Mouse (Mus musculus): ENCODE data around the gene Slc39a11. TPM values are rescaled to one million over a fixed set of nuclear protein-coding genes. Genes with fewer than 3 reads are reported as not detected.
A peak's percentile ranks its signal among the peaks of the same experiment; 100 is the strongest.

The Slc39a11 gene
- total and polyA plus RNA-seq, 2 experiments from 2014 or later = 40.4 to 62.5 TPM

DNA sequence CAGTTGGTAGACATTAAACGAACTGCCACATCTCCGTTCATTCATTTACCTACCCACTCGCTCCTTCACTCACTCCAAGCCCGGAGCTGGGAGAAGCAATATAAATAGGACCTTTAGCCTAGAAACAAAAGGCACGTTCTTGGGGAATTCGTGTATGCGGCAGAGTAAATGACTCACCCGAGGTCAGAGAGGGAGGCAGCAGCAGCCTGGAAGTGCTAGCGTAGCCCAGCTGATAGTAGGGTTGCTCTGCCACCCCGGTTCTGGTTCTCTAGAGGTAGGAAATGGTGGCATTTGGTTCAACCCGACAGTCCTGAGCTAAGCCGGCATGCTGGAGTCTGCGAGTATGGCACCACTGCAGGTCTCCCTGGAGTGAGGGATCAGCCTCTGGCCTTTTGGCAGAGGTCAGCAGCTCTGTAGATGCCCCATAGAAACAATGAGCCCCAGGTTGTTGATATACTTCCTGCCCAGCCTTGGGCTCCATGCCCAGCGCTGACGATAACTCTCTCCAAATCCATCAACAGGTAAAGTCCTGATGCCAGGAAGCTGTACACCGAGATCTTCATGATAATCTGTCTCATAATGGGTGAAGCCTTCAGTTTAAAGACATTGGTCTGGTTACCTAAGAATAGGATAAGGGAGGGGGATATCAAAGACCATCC, 440.5 kb downstream of the Slc39a11 start:
- 91% methylated on average over 16 of the region's 16 CpGs for WGBS

DNA sequence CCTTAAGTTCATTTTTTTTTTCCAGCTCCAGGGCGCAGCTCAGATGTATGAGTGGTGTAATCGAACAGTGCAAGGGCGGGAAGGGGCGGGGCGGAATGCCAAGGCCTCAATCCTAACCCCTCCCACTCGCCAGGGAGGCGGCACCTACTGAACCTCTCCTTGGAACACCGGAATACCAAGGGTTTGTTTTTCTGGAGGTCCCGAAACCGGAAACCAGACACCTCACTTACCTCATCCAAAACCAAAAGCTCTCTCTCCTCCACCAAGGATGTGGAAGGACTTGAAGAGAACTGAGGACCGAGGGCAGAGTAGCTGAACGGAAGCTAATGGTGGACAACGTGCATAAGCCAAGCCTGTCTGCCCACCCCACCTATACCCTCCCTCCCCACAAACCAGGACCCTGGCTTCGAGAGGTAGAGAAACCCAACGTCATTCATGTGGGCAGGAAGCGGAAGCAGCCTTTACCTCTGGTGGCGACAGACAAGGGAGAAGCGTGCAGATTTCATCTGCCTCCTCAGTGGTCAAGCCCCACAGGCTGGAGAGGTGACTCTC, 441.3 kb downstream of the Slc39a11 start:
- no peak for TF ChIP-seq CTCF (IDR thresholded peaks at IDR 0.05)
- ATAC-seq (ENCODE audit: low FRiP score) (no peak), DNase-seq (ENCODE audit: low spot score) (no peak)
- H3K4me1 ChIP-seq (ENCODE audit: insufficient read depth, low read length) = no peaks in the 10 kb centered on the region
- H3K9ac ChIP-seq (replicated peaks; ENCODE audit: low read length, poor library complexity, severe bottlenecking) = no peak overlapping the region
- H3K27ac ChIP-seq (ENCODE audit: low read depth, low read length) = no peak overlapping the region
- no peaks in the 10 kb centered on the region for H3K36me3 ChIP-seq (ENCODE audit: insufficient read depth, low read length)
- no peaks in the 10 kb centered on the region for H3K9me3 ChIP-seq (ENCODE audit: low read length)
- H3K4me2 ChIP-seq (ENCODE audit: low read depth, low read length, poor library complexity, severe bottlenecking) = no peak overlapping the region
- H3K27me3 ChIP-seq (ENCODE audit: insufficient read depth, low read length) = peaks cover 8% of the 10 kb centered on the region; the same call in 1 of the 2 replicates
- H3K4me3 ChIP-seq (ENCODE audit: low read depth, low read length) = no peak overlapping the region
- WGBS = 77% methylated on average over 18 of the region's 18 CpGs

More for the DNA sequence above, 440.5 kb downstream of the Slc39a11 start:
- no peak overlapping the region for H3K9ac ChIP-seq (replicated peaks; ENCODE audit: low read length, poor library complexity, severe bottlenecking)
- H3K27ac ChIP-seq (ENCODE audit: low read depth, low read length) = no peak overlapping the region
- H3K4me2 ChIP-seq (ENCODE audit: low read depth, low read length, poor library complexity, severe bottlenecking) = no peak overlapping the region
- no peaks in the 10 kb centered on the region for H3K36me3 ChIP-seq (ENCODE audit: insufficient read depth, low read length)
- no peak overlapping the region for H3K4me3 ChIP-seq (ENCODE audit: low read depth, low read length)
- H3K4me1 ChIP-seq (ENCODE audit: insufficient read depth, low read length) = no peaks in the 10 kb centered on the region
- ATAC-seq (ENCODE audit: low FRiP score) (no peak), DNase-seq (ENCODE audit: low spot score) (no peak)
- H3K9me3 ChIP-seq (ENCODE audit: low read length) = no peaks in the 10 kb centered on the region
- H3K27me3 ChIP-seq (ENCODE audit: insufficient read depth, low read length) = peaks cover 8% of the 10 kb centered on the region; the same call in 1 of the 2 replicates
- no peak for TF ChIP-seq CTCF (IDR thresholded peaks at IDR 0.05)

DNA sequence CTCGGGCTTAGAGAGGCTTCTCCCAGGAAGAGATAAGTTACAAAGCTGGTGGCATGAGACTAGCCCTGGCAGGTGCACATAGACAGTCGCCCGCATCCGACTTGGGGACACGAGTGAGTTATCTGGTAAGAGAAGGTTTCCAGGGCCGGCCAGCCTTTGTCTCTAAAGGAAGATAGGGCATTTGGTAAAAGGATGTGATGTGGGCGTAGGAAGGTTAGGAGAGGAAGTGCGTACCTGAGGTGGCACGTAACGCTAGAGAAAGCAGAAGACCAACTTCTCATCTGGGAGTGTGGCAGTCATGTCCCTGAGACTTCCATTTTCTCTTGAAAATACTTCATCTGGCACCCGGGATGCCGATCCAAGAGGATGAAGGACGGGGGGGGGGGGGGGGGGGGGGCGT, 441.9 kb downstream of the Slc39a11 start:
- Histone ChIP-seq H3K27me3 (ENCODE audit: insufficient read depth, low read length) (peaks cover 8% of the 10 kb centered on the region; the same call in 1 of the 2 replicates), H3K9me3 (ENCODE audit: low read length) (no peaks in the 10 kb centered on the region), H3K4me3 (ENCODE audit: low read depth, low read length) (no peak overlapping the region), H3K36me3 (ENCODE audit: insufficient read depth, low read length) (no peaks in the 10 kb centered on the region), H3K4me1 (ENCODE audit: insufficient read depth, low read length) (no peaks in the 10 kb centered on the region), H3K27ac (ENCODE audit: low read depth, low read length) (no peak overlapping the region), H3K9ac (replicated peaks; ENCODE audit: low read length, poor library complexity, severe bottlenecking) (no peak overlapping the region), H3K4me2 (ENCODE audit: low read depth, low read length, poor library complexity, severe bottlenecking) (no peak overlapping the region)
- 84% methylated on average over 13 of the region's 14 CpGs for WGBS
- TF ChIP-seq CTCF (IDR thresholded peaks at IDR 0.05) = no peak
- ATAC-seq (ENCODE audit: low FRiP score) (no peak), DNase-seq (ENCODE audit: low spot score) (no peak)

- Histone ChIP-seq H3K9ac (replicated peaks; ENCODE audit: low read length, poor library complexity, severe bottlenecking) (no peak overlapping the region), H3K4me3 (ENCODE audit: low read depth, low read length) (no peak overlapping the region), H3K4me2 (ENCODE audit: low read depth, low read length, poor library complexity, severe bottlenecking) (no peak overlapping the region), H3K9me3 (ENCODE audit: low read length) (no peaks in the 10 kb centered on the region), H3K27ac (ENCODE audit: low read depth, low read length) (no peak overlapping the region), H3K36me3 (ENCODE audit: insufficient read depth, low read length) (no peaks in the 10 kb centered on the region), H3K27me3 (ENCODE audit: insufficient read depth, low read length) (peaks cover 8% of the 10 kb centered on the region; the same call in 1 of the 2 replicates), H3K4me1 (ENCODE audit: insufficient read depth, low read length) (no peaks in the 10 kb centered on the region)
- 57% methylated on average over 10 of the region's 10 CpGs for WGBS
- TF ChIP-seq CTCF (IDR thresholded peaks at IDR 0.05) = no peak
- DNase-seq (ENCODE audit: low spot score) = peak; percentile 66
- no peak for ATAC-seq (ENCODE audit: low FRiP score)
These were observed 443.8 kb downstream of the Slc39a11 start for GRCm38 (mm10) chr11:113206099-113206498.

- 91% methylated on average over 7 of the region's 7 CpGs for WGBS
- Histone ChIP-seq H3K36me3 (ENCODE audit: insufficient read depth, low read length) (no peaks in the 10 kb centered on the region), H3K9ac (replicated peaks; ENCODE audit: low read length, poor library complexity, severe bottlenecking) (no peak overlapping the region), H3K9me3 (ENCODE audit: low read length) (no peaks in the 10 kb centered on the region), H3K27me3 (ENCODE audit: insufficient read depth, low read length) (peaks cover 8% of the 10 kb centered on the region; the same call in 1 of the 2 replicates), H3K4me3 (ENCODE audit: low read depth, low read length) (no peak overlapping the region), H3K4me1 (ENCODE audit: insufficient read depth, low read length) (peaks cover 11% of the 10 kb centered on the region; the same call in 1 of the 2 replicates), H3K4me2 (ENCODE audit: low read depth, low read length, poor library complexity, severe bottlenecking) (no peak overlapping the region), H3K27ac (ENCODE audit: low read depth, low read length) (no peak overlapping the region)
- no peak for TF ChIP-seq CTCF (IDR thresholded peaks at IDR 0.05)
- no peak for DNase-seq (ENCODE audit: low spot score)
- ATAC-seq (ENCODE audit: low FRiP score) = no peak
These were observed 446.9 kb downstream of the Slc39a11 start for GRCm38 (mm10) chr11:113203008-113203407.

GRCm38 (mm10) chr11:113201470-113201997, 448.3 kb downstream of the Slc39a11 start:
- WGBS = under 1% methylated on average over 42 of the region's 42 CpGs
- Histone ChIP-seq H3K9ac (replicated peaks; ENCODE audit: low read length, poor library complexity, severe bottlenecking) (peak overlapping the region; percentile 68), H3K9me3 (ENCODE audit: low read length) (no peaks in the 10 kb centered on the region), H3K27ac (ENCODE audit: low read depth, low read length) (peak overlapping the region; percentile 48), H3K4me1 (ENCODE audit: insufficient read depth, low read length) (peaks cover 11% of the 10 kb centered on the region; the same call in 1 of the 2 replicates), H3K36me3 (ENCODE audit: insufficient read depth, low read length) (no peaks in the 10 kb centered on the region), H3K4me2 (ENCODE audit: low read depth, low read length, poor library complexity, severe bottlenecking) (peak overlapping the region; percentile 88), H3K27me3 (ENCODE audit: insufficient read depth, low read length) (peaks cover 5% of the 10 kb centered on the region; the same call in 1 of the 2 replicates), H3K4me3 (ENCODE audit: low read depth, low read length) (peak overlapping the region; percentile 82)
- ATAC-seq (ENCODE audit: low FRiP score) (peak; percentile 89), DNase-seq (ENCODE audit: low spot score) (peak; percentile 96)
- TF ChIP-seq CTCF (IDR thresholded peaks at IDR 0.05) = peak; percentile 37; the same call in 1 of the 2 replicates

Measured in midbrain, postnatal 0 days (tissue).